Mouse (Mus musculus): ENCODE data around the gene Pnlip. TPM values are rescaled to one million over a fixed set of nuclear protein-coding genes. Genes with fewer than 3 reads are reported as not detected.

Pnlip gene
- polyA plus RNA-seq (2012; rRNA removed) = 0.06 and 0.30 TPM in 2 replicates

DNA sequence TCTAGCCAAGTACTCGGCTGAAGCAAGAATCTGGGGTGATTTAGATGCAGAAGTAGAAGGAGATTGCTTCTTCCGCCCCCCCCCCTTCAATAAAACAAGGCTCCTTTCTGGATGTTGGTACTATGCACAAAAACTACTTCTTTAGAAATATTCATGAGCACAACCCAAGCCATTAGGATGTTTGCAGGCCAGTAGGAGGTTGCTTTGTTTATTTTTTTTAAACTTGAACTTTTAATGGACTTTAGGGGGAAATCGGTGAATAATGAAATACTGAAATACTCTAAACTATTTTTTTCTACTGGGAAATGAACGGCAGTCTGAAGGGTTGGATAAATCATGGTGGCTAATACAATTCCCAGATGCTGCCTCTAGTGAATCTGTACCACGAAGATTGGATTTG lies at the start of gene Pnlip:
Gene Pnlip, plus strand, starts transcription at position 301 of the 400 bp plus-strand sequence.

DNA sequence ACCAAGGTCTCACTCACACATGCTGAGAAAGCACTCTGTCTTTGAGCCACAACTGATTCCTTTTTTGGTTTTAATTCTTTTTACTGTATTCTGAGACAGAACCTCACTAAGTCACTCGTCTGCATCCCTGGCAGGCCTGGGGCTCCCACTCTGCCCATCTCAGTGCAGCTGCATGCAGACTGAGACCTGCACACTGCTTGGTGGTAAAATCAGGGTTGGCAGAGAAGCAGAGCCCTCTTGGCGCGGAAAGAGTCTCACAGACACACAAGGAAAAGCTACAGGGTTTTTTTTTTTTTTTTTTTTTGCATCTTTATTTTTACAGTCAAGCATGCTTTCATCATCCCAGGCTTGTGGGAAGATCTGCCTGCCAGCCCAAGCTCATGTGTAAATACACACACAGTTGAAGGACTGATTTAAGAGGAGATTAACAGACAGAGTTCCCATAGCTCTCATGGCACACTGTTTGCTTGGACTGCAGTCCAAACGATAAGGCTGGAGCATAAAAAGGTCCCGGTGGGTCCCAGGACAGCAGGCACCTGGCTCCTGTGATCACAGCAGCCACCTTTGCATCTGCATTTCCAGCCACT lies 76.2 kb downstream of the Pnlip start, which contains the start of gene Pnliprp1:
Gene Pnliprp1, plus strand, starts transcription at position 443 of the 587 bp plus-strand sequence.

Other genes starting within 250 kb of the Pnlip start
- gene Gfra1, start 196.6 kb upstream of the Pnlip start, polyA plus RNA-seq (2012; rRNA removed) = 21.8 and 28.5 TPM in 2 replicates
- not detected in 2 replicates for gene Ccdc172, start 140.5 kb upstream of the Pnlip start, polyA plus RNA-seq (2012; rRNA removed)
- 0.80 and 1.4 TPM in 2 replicates for gene Pnliprp1, start 76.4 kb downstream of the Pnlip start, polyA plus RNA-seq (2012; rRNA removed)
- 0.25 and 0.32 TPM in 2 replicates for gene Pnliprp2, start 107.2 kb downstream of the Pnlip start, polyA plus RNA-seq (2012; rRNA removed)
- 0.05 and 0.06 TPM in 2 replicates for gene 1700019N19Rik, start 142.0 kb downstream of the Pnlip start, polyA plus RNA-seq (2012; rRNA removed)